Mouse (Mus musculus): ENCODE data around the gene Lrig1. TPM values are rescaled to one million over a fixed set of nuclear protein-coding genes. Genes with fewer than 3 reads are reported as not detected.
A peak's percentile ranks its signal among the peaks of the same experiment; 100 is the strongest.

The Lrig1 gene
- total and polyA plus RNA-seq, 3 experiments = 23.3 to 32.7 (median 30.4) TPM

- TF ChIP-seq CTCF (IDR thresholded peaks at IDR 0.05) = no peak
- TF ChIP-seq POLR2A (IDR thresholded peaks at IDR 0.05; ENCODE audit: insufficient read depth, low read depth, low read length) = no peak
- no peak for TF ChIP-seq EP300 (IDR thresholded peaks at IDR 0.05; ENCODE audit: insufficient read depth, low read depth, low read length)
- intact Hi-C loops (cut with DNase I) = no loop called here
- H3K9ac ChIP-seq (ENCODE audit: low read depth, low read length) = no peak overlapping the region
- DNase-seq = peak; percentile 48 to 53
- peak overlapping the region; percentile 4; the same call in 1 of the 2 replicates for H3K4me3 ChIP-seq
- WGBS = 11% methylated on average over 18 of the region's 18 CpGs
- no peaks in the 10 kb centered on the region for H3K27me3 ChIP-seq (ENCODE audit: control insufficient read depth, insufficient read depth, low read length)
- no peak overlapping the region for H3K27ac ChIP-seq
- no peaks in the 10 kb centered on the region for H3K4me1 ChIP-seq (ENCODE audit: control insufficient read depth, insufficient read depth, low read length)
- H3K79me2 ChIP-seq (replicated peaks; ENCODE audit: control insufficient read depth, insufficient read depth, low read length) = no peaks in the 10 kb centered on the region
- no peaks in the 10 kb centered on the region for H3K36me3 ChIP-seq (ENCODE audit: control insufficient read depth, insufficient read depth, low read length)
Observed at GRCm38 (mm10) chr6:94729847-94730246, 29.9 kb upstream of the Lrig1 start.

DNA sequence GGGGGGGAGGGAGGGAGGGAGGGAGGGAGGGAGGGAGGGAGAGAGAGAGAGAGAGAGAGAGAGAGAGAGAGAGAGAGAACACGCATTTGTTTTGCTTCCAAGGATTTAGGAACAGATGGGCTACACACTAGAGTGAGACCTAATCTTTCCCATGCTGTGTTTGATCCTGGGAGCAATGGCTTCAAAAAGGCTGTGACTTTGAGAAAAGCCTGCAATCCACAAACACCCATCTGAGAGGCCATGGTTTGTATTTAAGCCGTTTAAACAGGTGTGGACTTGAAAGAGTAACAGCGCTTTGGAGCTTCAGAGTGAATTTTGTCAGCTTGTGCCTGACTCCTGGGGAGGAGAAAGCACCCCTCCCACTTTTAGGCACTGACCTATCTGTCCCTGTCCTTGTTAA, 29.2 kb upstream of the Lrig1 start:
- DNase-seq = no peak
- Histone ChIP-seq H3K27ac (no peak overlapping the region), H3K27me3 (ENCODE audit: control insufficient read depth, insufficient read depth, low read length) (no peaks in the 10 kb centered on the region), H3K4me1 (ENCODE audit: control insufficient read depth, insufficient read depth, low read length) (no peaks in the 10 kb centered on the region), H3K4me3 (no peak overlapping the region), H3K9ac (ENCODE audit: low read depth, low read length) (no peak overlapping the region), H3K79me2 (replicated peaks; ENCODE audit: control insufficient read depth, insufficient read depth, low read length) (no peaks in the 10 kb centered on the region), H3K36me3 (ENCODE audit: control insufficient read depth, insufficient read depth, low read length) (no peaks in the 10 kb centered on the region)
- 68% methylated on average over 3 of the region's 3 CpGs for WGBS
- intact Hi-C loops (cut with DNase I) = no loop called here
- TF ChIP-seq CTCF (IDR thresholded peaks at IDR 0.05) (no peak), POLR2A (IDR thresholded peaks at IDR 0.05; ENCODE audit: insufficient read depth, low read depth, low read length) (no peak), EP300 (IDR thresholded peaks at IDR 0.05; ENCODE audit: insufficient read depth, low read depth, low read length) (no peak)

DNA sequence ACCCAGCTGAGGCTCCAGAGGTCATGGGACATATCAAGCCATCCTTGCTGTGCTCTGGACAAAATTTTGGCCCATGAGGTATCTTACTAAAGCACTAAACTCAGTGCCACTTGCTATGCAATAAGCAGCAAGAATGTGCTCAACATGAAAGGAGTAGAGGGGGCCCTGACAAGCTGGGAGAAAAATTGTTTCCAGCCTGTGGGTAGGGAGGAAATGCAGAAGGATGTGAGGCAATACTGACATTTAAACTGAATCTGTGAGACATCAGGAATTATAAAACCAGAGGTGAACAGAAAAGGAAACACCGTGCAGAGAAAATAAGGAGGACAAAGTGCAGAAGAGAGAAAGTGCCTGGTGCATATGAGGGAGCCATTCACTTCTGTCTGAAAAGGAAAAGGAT, 24.7 kb upstream of the Lrig1 start:
- no peak overlapping the region for H3K9ac ChIP-seq (ENCODE audit: low read depth, low read length)
- H3K27me3 ChIP-seq (ENCODE audit: control insufficient read depth, insufficient read depth, low read length) = no peaks in the 10 kb centered on the region
- H3K36me3 ChIP-seq (ENCODE audit: control insufficient read depth, insufficient read depth, low read length) = no peaks in the 10 kb centered on the region
- intact Hi-C loops (cut with DNase I) = no loop called here
- H3K27ac ChIP-seq = no peak overlapping the region
- 31% methylated on average over 1 of the region's 1 CpGs for WGBS
- no peak for DNase-seq
- H3K4me3 ChIP-seq = no peak overlapping the region
- H3K4me1 ChIP-seq (ENCODE audit: control insufficient read depth, insufficient read depth, low read length) = no peaks in the 10 kb centered on the region
- H3K79me2 ChIP-seq (replicated peaks; ENCODE audit: control insufficient read depth, insufficient read depth, low read length) = no peaks in the 10 kb centered on the region
- TF ChIP-seq EP300 (IDR thresholded peaks at IDR 0.05; ENCODE audit: insufficient read depth, low read depth, low read length) (no peak), CTCF (IDR thresholded peaks at IDR 0.05) (no peak), POLR2A (IDR thresholded peaks at IDR 0.05; ENCODE audit: insufficient read depth, low read depth, low read length) (no peak)

DNA sequence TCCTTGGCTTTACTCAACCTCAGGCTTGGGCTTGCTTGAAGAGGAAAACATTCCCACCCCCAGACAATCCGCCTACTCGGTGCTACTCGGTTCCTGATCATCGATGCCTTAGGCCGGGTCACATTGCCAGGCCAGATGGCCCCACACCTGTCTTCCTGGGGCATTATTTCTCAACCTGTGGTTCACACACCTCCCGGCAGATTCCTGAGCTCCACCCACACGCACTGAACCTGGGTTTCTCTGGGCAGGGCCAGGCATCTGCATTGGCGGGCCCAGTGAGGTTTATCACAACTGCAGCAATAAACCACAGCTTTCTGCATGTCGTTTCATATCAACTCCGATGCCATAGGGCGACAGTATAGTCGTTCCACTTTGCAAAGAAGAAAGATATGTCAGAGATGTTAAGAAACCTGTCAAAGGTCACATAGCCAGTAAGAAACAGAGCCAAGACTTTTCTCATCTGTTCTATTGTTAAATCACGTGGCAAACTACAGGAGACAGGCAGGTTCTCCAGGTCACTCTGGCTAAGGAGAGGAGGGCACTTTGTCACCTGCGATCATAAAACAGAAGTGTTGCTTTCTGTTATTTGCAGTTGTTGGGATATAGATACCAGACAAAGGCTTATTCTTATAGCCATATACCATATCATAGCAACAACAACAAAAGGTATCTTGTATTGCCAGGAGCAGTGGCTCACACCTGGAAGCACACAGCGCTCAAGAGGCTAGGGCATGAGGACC, 18.8 kb upstream of the Lrig1 start:
- Histone ChIP-seq H3K4me1 (ENCODE audit: control insufficient read depth, insufficient read depth, low read length) (peaks cover 2% of the 10 kb centered on the region; the same call in 1 of the 2 replicates), H3K36me3 (ENCODE audit: control insufficient read depth, insufficient read depth, low read length) (no peaks in the 10 kb centered on the region), H3K79me2 (replicated peaks; ENCODE audit: control insufficient read depth, insufficient read depth, low read length) (no peaks in the 10 kb centered on the region), H3K4me3 (no peak overlapping the region), H3K27ac (peak overlapping the region; percentile 7; the same call in 1 of the 2 replicates), H3K9ac (ENCODE audit: low read depth, low read length) (no peak overlapping the region), H3K27me3 (ENCODE audit: control insufficient read depth, insufficient read depth, low read length) (no peaks in the 10 kb centered on the region)
- TF ChIP-seq EP300 (IDR thresholded peaks at IDR 0.05; ENCODE audit: insufficient read depth, low read depth, low read length) (no peak), CTCF (IDR thresholded peaks at IDR 0.05) (no peak), POLR2A (IDR thresholded peaks at IDR 0.05; ENCODE audit: insufficient read depth, low read depth, low read length) (no peak)
- no peak for DNase-seq
- intact Hi-C loops (cut with DNase I) = no loop called here
- WGBS = 83% methylated on average over 15 of the region's 15 CpGs

GRCm38 (mm10) chr6:94717705-94718489, 17.9 kb upstream of the Lrig1 start:
- H3K9ac ChIP-seq (ENCODE audit: low read depth, low read length) = no peak overlapping the region
- WGBS = 44% methylated on average over 7 of the region's 7 CpGs
- no peaks in the 10 kb centered on the region for H3K36me3 ChIP-seq (ENCODE audit: control insufficient read depth, insufficient read depth, low read length)
- H3K27ac ChIP-seq = peak overlapping the region; percentile 7; the same call in 1 of the 2 replicates
- intact Hi-C loops (cut with DNase I) = no loop called here
- H3K4me3 ChIP-seq = no peak overlapping the region
- peak; percentile 48 to 64 for DNase-seq
- H3K27me3 ChIP-seq (ENCODE audit: control insufficient read depth, insufficient read depth, low read length) = no peaks in the 10 kb centered on the region
- no peaks in the 10 kb centered on the region for H3K79me2 ChIP-seq (replicated peaks; ENCODE audit: control insufficient read depth, insufficient read depth, low read length)
- TF ChIP-seq POLR2A (IDR thresholded peaks at IDR 0.05; ENCODE audit: insufficient read depth, low read depth, low read length) (no peak), CTCF (IDR thresholded peaks at IDR 0.05) (no peak), EP300 (IDR thresholded peaks at IDR 0.05; ENCODE audit: insufficient read depth, low read depth, low read length) (no peak)
- H3K4me1 ChIP-seq (ENCODE audit: control insufficient read depth, insufficient read depth, low read length) = peaks cover 2% of the 10 kb centered on the region; the same call in 1 of the 2 replicates

DNA sequence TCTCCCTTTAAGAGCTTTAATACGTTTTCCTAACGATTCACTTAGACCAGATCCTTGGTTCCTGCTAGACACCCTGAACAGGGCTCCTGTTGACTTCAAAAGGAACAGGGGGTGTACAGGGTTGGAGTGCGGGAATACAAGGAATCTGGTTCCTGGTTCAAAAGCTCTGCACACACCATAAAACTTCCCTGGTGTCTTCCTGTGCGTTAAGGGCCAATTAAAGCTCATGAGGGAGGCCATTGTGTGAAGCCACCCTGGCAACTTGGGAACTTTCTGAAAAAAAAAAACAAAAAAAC, 15.6 kb upstream of the Lrig1 start:
- H3K4me3 ChIP-seq = no peak overlapping the region
- 76% methylated on average over 4 of the region's 4 CpGs for whole genome bisulfite sequencing
- TF ChIP-seq CTCF (IDR thresholded peaks at IDR 0.05) = no peak
- TF ChIP-seq POLR2A (IDR thresholded peaks at IDR 0.05; ENCODE audit: insufficient read depth, low read depth, low read length) = no peak
- no peak for TF ChIP-seq EP300 (IDR thresholded peaks at IDR 0.05; ENCODE audit: insufficient read depth, low read depth, low read length)
- no peaks in the 10 kb centered on the region for H3K79me2 ChIP-seq (replicated peaks; ENCODE audit: control insufficient read depth, insufficient read depth, low read length)
- H3K27me3 ChIP-seq (ENCODE audit: control insufficient read depth, insufficient read depth, low read length) = no peaks in the 10 kb centered on the region
- H3K9ac ChIP-seq (ENCODE audit: low read depth, low read length) = no peak overlapping the region
- intact Hi-C loops (cut with DNase I) = no loop called here
- no peaks in the 10 kb centered on the region for H3K36me3 ChIP-seq (ENCODE audit: control insufficient read depth, insufficient read depth, low read length)
- H3K27ac ChIP-seq = no peak overlapping the region
- DNase-seq = no peak
- H3K4me1 ChIP-seq (ENCODE audit: control insufficient read depth, insufficient read depth, low read length) = peaks cover 2% of the 10 kb centered on the region; the same call in 1 of the 2 replicates
